Mouse (Mus musculus) kidney, embryonic 14.5 days (tissue): ENCODE results near the gene Tmem108. TPM values are rescaled to one million over a fixed set of nuclear protein-coding genes. Genes with fewer than 3 reads are reported as not detected.
A peak's percentile ranks its signal among the peaks of the same experiment; 100 is the strongest.

Source experiments
- ATAC-seq: fragments of 200-750 bp; cut with Nextera tagmentation; 2 replicates; pipeline ENCODE4 v1.8.0; 2017; ENCODE audit warnings: moderate number of reproducible peaks, mild to moderate bottlenecking, moderate TSS enrichment, moderate library complexity; ENCODE audit not compliant: low FRiP score, low TSS enrichment
- H3K27ac ChIP-seq: fragments of 300-500 bp; sonication (generic); 2 replicates; pipeline ENCODE4 v1.5.1; 2014; ENCODE audit warnings: low read depth, mild to moderate bottlenecking, low read length, moderate library complexity, mixed read lengths
- H3K27me3 ChIP-seq: fragments of 300-500 bp; sonication (generic); 2 replicates; pipeline ENCODE4 v1.6.1; 2014; ENCODE audit warnings: mild to moderate bottlenecking, low read length; ENCODE audit not compliant: control insufficient read depth, insufficient read depth
- H3K36me3 ChIP-seq: fragments of 300-500 bp; sonication (generic); 2 replicates; pipeline ENCODE4 v1.6.1; 2014; ENCODE audit warnings: low read length, mixed read lengths; ENCODE audit not compliant: control insufficient read depth, insufficient read depth
- H3K4me1 ChIP-seq: fragments of 300-500 bp; sonication (generic); 2 replicates; pipeline ENCODE4 v1.6.1; 2014; ENCODE audit warnings: low read length, mixed read lengths; ENCODE audit not compliant: control insufficient read depth, insufficient read depth
- H3K4me2 ChIP-seq: fragments of 300-500 bp; sonication (generic); replicated peaks from 2 replicates; pipeline ENCODE4 v1.6.1; 2014; ENCODE audit warnings: low read depth, mild to moderate bottlenecking, low read length
- H3K4me3 ChIP-seq: fragments of 300-500 bp; sonication (generic); 2 replicates; pipeline ENCODE4 v1.5.1; 2014; ENCODE audit warnings: mild to moderate bottlenecking, low read length
- H3K9ac ChIP-seq: fragments of 300-500 bp; sonication (generic); 2 replicates; pipeline ENCODE4 v1.6.1; 2014; ENCODE audit warnings: low read depth, mild to moderate bottlenecking, low read length, moderate library complexity
- H3K9me3 ChIP-seq: fragments of 300-500 bp; sonication (generic); 2 replicates; pipeline ENCODE4 v1.6.1; 2016; ENCODE audit warnings: low read length; ENCODE audit not compliant: control insufficient read depth
- WGBS: fragments of 180-500 bp; shearing (Covaris S2); extraction: QIAGEN DNeasy Blood & Tissue Kit; methylation state at CpG from one replicate; pipeline ENCODE4 v1.1.7; 2014; 5-methylcytosine and 5-hydroxymethylcytosine counted together
- polyA plus RNA-seq: library from polyadenylated mRNA; unstranded; fragments of >200 nt; fragmentation: Nextera tagmentation; extraction: Ambion mirVana; gene quantifications from 2 replicates; pipeline ENCODE4 v1.2.1, GENCODE M21; 2014

The Tmem108 gene
- polyA plus RNA-seq, 1 experiment from 2014 or later: 10.8 TPM

DNA sequence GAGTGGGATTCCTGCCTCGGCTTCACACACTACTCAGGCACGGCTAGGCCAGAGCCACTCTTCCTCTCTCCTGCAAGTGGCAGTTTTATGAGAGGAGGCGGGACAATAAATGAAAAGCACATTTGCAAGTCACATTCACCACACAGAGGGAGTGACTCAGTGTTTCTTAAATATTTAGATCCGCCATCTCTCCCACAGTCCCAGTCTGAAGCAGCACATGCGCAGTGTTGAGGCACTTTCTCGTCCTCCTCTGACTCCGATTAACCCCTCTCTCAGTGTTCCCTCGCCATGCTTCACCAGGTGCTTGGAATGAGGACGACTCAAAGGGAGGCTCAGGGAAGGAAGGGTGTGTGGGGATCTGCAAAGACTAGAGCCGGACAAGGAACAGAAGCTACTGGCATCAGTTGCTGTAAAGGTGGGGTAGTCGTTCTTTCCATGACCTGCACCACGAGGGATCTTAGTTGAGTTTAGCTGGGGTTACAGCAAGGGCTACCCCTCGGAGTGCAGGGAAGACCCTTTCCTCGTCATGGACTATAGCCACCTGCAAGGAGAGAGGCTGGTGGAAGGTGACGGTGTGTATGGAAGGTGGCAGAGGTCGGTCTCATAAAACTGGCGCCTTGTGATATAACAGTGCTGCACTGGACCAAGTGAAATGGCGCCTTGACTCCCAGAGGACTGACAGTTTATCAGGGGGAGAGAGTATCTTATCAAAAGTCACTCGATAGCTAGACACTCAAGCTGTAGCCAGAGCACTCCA, 137.9 kb downstream of the Tmem108 start:
- H3K4me2 ChIP-seq: no peak overlapping the region
- H3K4me1 ChIP-seq: no peaks in the 10 kb centered on the region
- no peaks in the 10 kb centered on the region for H3K36me3 ChIP-seq
- ATAC-seq: peak; percentile 84
- no peak overlapping the region for H3K4me3 ChIP-seq
- no peaks in the 10 kb centered on the region for H3K9me3 ChIP-seq
- no peaks in the 10 kb centered on the region for H3K27me3 ChIP-seq
- H3K9ac ChIP-seq: no peak overlapping the region
- WGBS: 51% methylated on average over 19 of the region's 19 CpGs
- no peak overlapping the region for H3K27ac ChIP-seq

DNA sequence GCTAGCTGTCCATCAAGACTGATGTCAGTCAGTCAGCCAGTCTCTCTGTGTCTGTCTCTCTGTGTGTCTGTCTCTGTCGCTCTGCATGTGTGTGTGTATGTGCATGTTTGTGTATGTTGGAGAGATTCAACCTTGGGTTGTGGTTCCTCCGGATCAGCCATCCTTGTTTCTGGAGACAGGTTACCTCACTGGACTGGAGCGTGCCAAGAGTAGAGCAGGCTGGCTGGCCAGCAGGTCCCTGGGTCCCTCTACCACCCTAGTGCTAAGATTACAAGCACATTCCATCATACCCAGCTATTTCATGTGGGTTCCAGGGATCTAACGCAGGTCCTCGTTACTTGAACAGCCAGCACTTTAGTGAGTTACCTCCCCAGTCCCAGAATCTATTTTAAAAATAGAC, 138.6 kb downstream of the Tmem108 start:
- ATAC-seq: no peak
- H3K27ac ChIP-seq: no peak overlapping the region
- H3K9me3 ChIP-seq: no peaks in the 10 kb centered on the region
- no peak overlapping the region for H3K4me3 ChIP-seq
- no peak overlapping the region for H3K9ac ChIP-seq
- H3K4me1 ChIP-seq: no peaks in the 10 kb centered on the region
- H3K27me3 ChIP-seq: no peaks in the 10 kb centered on the region
- H3K4me2 ChIP-seq: no peak overlapping the region
- H3K36me3 ChIP-seq: no peaks in the 10 kb centered on the region
- 88% methylated on average over 5 of the region's 5 CpGs for WGBS

DNA sequence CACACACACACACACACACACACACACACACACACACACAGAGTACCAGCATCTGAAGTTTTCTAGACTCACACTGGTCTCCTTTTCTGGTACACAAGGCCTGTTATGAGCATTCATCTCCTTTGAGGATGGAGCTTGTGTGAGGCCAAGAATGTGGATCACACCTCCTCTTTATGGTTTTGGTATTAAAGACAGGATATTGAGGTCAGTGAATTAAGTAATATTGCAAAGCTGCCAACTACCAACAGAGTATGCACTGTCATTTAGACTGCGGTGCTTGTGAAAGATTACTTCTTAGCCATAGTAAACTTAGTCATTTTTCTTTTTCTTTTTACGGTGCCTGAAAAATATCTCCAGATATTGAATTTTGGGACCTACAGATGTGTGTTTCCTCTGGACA, 139.8 kb downstream of the Tmem108 start:
- no peak overlapping the region for H3K4me2 ChIP-seq
- H3K9me3 ChIP-seq: no peaks in the 10 kb centered on the region
- no peaks in the 10 kb centered on the region for H3K27me3 ChIP-seq
- H3K36me3 ChIP-seq: no peaks in the 10 kb centered on the region
- H3K27ac ChIP-seq: no peak overlapping the region
- no peak for ATAC-seq
- no peak overlapping the region for H3K4me3 ChIP-seq
- H3K4me1 ChIP-seq: no peaks in the 10 kb centered on the region
- 95% methylated on average over 2 of the region's 2 CpGs for WGBS
- no peak overlapping the region for H3K9ac ChIP-seq

DNA sequence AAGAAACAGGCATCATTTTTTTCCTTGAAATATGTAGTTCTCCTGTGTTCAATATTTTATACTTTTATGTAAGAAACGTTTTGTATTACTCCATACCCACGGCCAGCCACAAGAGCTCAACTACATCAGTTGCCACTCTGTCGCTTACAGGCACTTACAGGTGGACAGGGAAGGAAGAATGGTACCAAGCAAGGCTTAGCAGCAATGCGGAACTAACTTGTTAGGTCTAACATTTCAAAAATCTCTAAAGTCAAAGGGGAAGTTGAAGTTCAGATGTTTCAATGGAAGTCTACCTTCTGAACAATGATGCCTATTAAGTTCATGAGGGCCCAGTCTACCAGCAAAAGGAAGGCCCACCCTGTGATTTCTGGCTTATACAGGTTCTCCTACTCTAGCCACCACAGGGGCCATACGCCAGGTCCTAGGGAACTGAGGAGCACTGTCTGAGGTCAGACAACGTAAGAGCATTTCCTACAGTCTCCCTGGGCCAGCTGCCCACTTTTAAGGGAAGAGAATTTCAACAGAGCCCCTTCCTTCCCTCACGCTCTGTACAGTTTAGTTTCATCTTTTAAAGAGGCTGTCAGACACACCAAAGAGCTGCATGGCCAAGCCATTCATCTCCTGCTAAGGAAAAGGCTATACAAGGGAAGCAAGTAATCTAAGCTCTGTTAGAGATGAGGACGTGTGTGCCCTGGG, 141.0 kb downstream of the Tmem108 start:
- H3K4me1 ChIP-seq: no peaks in the 10 kb centered on the region
- 94% methylated on average over 8 of the region's 8 CpGs for WGBS
- ATAC-seq: no peak

DNA sequence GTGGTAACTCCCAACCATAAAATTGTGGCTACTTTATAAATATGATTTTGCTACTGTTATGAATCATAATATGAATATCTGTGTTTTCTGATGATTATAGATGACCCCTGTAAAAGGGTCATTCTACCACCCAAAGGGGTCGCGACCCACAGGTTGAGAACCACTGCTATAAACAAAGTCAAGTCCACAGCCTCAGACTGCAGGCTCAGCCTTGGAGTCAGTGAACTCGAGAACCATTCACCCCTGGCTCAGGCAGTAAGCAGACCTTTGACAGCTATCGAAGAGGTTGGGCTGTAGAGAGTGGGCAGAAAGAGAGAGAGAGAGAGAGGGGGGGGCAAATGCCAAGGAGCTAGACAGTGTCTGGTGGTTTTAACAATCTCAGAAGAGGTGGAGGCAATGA, 147.4 kb downstream of the Tmem108 start:
- Histone ChIP-seq H3K9me3 (peaks cover 7% of the 10 kb centered on the region), H3K4me2 (no peak overlapping the region), H3K4me1 (no peaks in the 10 kb centered on the region), H3K36me3 (no peaks in the 10 kb centered on the region), H3K4me3 (no peak overlapping the region), H3K27ac (no peak overlapping the region), H3K27me3 (no peaks in the 10 kb centered on the region), H3K9ac (no peak overlapping the region)
- 85% methylated on average over 4 of the region's 4 CpGs for WGBS
- no peak for ATAC-seq

More for the DNA sequence above, 141.0 kb downstream of the Tmem108 start:
- Histone ChIP-seq H3K27ac (no peak overlapping the region), H3K9ac (no peak overlapping the region), H3K9me3 (peaks cover 7% of the 10 kb centered on the region), H3K4me2 (no peak overlapping the region), H3K36me3 (no peaks in the 10 kb centered on the region), H3K4me3 (no peak overlapping the region), H3K27me3 (no peaks in the 10 kb centered on the region)

DNA sequence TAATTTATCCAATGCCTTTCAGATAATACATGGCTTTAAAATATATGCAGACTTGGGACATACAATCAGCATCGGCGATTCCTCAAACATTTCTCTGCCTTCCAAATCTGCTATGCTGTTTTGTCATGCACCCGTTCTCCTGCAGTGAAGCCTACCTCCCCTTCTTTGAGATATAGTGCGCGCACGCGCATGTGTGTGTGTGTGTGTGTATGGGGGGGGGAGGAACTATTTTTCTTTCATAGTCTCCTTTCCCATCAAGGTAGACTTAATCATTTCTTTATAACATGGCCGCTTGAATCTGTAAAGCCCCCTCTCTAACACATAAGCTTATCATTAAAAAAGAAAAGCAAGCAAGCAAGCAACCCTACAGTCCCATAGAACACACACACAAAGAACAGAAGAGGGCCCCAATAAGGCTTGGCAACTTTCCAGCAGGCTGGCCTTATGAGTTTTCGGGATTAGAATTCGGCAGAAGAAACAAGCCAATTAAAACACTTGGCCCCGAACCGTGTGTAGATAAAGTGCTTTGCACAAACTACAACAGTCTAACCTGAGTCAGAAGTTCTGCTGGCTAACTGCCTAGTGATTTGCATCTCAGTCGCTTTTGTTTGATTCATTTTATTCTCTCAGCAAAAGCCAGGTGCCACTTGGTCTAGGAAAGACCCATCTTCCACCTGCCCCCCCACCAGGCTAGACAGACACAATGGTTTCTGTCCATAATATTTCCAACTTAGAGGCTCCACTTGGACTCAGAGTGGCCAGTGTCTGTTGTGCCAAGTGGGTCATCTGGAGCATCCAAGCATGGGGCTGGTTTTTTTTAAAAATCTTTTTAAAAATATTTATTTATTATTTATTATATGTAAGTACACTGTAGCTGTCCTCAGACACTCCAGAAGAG, 153.2 kb downstream of the Tmem108 start:
- Histone ChIP-seq H3K4me1 (no peaks in the 10 kb centered on the region), H3K4me3 (no peak overlapping the region), H3K4me2 (no peak overlapping the region), H3K36me3 (no peaks in the 10 kb centered on the region), H3K27me3 (no peaks in the 10 kb centered on the region), H3K9me3 (no peaks in the 10 kb centered on the region), H3K27ac (no peak overlapping the region), H3K9ac (no peak overlapping the region)
- WGBS: 88% methylated on average over 13 of the region's 13 CpGs
- ATAC-seq: no peak

DNA sequence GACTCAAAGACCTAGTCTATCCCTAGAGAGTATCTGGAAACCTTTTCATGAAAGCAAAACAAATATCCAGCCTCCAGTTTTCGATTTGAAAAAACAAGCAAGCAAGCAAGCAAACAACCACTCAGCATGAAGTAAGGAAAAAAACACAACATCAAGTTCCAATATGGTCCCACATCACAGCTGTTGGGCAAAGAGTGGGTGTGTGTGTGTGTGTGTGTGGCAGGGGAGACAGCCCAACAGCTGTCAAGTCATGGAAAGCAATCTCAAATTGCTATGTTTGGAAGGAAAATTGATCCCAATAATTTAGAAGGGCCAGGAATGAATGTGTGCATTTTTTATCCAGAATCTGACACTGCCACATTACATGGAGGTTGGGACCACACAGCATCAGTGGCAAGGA, 155.6 kb downstream of the Tmem108 start:
- no peak overlapping the region for H3K9ac ChIP-seq
- H3K27ac ChIP-seq: no peak overlapping the region
- H3K4me2 ChIP-seq: no peak overlapping the region
- H3K4me3 ChIP-seq: no peak overlapping the region
- ATAC-seq: no peak
- no peaks in the 10 kb centered on the region for H3K9me3 ChIP-seq
- H3K36me3 ChIP-seq: no peaks in the 10 kb centered on the region
- 84% methylated on average over 1 of the region's 1 CpGs for WGBS
- no peaks in the 10 kb centered on the region for H3K4me1 ChIP-seq
- no peaks in the 10 kb centered on the region for H3K27me3 ChIP-seq

DNA sequence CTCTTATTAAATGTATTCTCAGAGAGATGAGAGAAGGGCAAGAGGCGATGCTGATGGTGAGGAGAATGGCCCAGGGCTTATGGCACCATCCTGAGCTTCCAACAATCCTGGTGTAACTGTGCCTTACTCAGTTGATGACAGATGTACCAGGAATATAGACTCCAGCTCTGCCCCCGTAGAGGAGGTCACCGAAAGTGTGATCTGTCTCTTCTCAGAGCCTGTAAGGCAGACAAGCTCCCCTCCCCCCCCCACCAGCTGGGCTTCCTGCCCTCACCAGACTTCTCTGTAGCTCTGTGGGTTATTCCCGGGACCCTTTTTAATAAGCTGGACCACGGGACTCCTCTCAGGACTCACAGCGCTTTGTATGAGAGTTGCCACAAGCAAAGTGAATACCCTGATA, 157.8 kb downstream of the Tmem108 start:
- H3K4me1 ChIP-seq: no peaks in the 10 kb centered on the region
- no peaks in the 10 kb centered on the region for H3K36me3 ChIP-seq
- no peaks in the 10 kb centered on the region for H3K27me3 ChIP-seq
- H3K4me3 ChIP-seq: no peak overlapping the region
- WGBS: 72% methylated on average over 6 of the region's 6 CpGs
- H3K9me3 ChIP-seq: no peaks in the 10 kb centered on the region
- no peak for ATAC-seq
- no peak overlapping the region for H3K4me2 ChIP-seq
- no peak overlapping the region for H3K27ac ChIP-seq
- no peak overlapping the region for H3K9ac ChIP-seq
